Mouse (Mus musculus) limb, embryonic 12.5 days (tissue): ENCODE measurements around the gene Oxsm. TPM values are rescaled to one million over a fixed set of nuclear protein-coding genes. Genes with fewer than 3 reads are reported as not detected.

ENCODE experiments used
- ATAC-seq: fragments of 200-750 bp; cut with Nextera tagmentation; 2 replicates; pipeline ENCODE4 v1.8.0; 2017; ENCODE audit warnings: low read depth, moderate TSS enrichment; ENCODE audit not compliant: insufficient number of reproducible peaks, insufficient read depth, low FRiP score, low TSS enrichment
- H3K27ac ChIP-seq: fragments of 300-500 bp; sonication (generic); 2 replicates; pipeline ENCODE4 v1.5.1; 2016; ENCODE audit warnings: mild to moderate bottlenecking, moderate library complexity
- H3K27me3 ChIP-seq: fragments of 300-500 bp; sonication (generic); 2 replicates; pipeline ENCODE4 v1.6.1; 2016; ENCODE audit warnings: mild to moderate bottlenecking, moderate library complexity
- H3K36me3 ChIP-seq: fragments of 300-500 bp; sonication (generic); 2 replicates; pipeline ENCODE4 v1.6.1; 2016; ENCODE audit warnings: mild to moderate bottlenecking, moderate library complexity
- H3K4me1 ChIP-seq: fragments of 300-500 bp; sonication (generic); replicated peaks from 2 replicates; pipeline ENCODE4 v1.6.1; 2016
- H3K4me2 ChIP-seq: fragments of 300-500 bp; sonication (generic); 2 replicates; pipeline ENCODE4 v1.6.1; 2016; ENCODE audit warnings: mild to moderate bottlenecking, moderate library complexity
- H3K4me3 ChIP-seq: fragments of 300-500 bp; sonication (generic); replicated peaks from 2 replicates; pipeline ENCODE4 v1.5.1; 2016; ENCODE audit warnings: mild to moderate bottlenecking
- H3K9ac ChIP-seq: fragments of 300-500 bp; sonication (generic); replicated peaks from 2 replicates; pipeline ENCODE4 v1.6.1; 2016; ENCODE audit warnings: mild to moderate bottlenecking, moderate library complexity
- H3K9me3 ChIP-seq: fragments of 300-500 bp; sonication (generic); 2 replicates; pipeline ENCODE4 v1.6.1; 2016; ENCODE audit warnings: mild to moderate bottlenecking, moderate library complexity
- WGBS: fragments of 180-500 bp; shearing (Covaris S2); methylation state at CpG from one replicate; pipeline ENCODE4 v1.1.7; 2016; 5-methylcytosine and 5-hydroxymethylcytosine counted together
- polyA plus RNA-seq: library from polyadenylated mRNA; unstranded; fragments of >200 nt; fragmentation: Nextera tagmentation; extraction: Ambion mirVana; gene quantifications from 2 replicates; pipeline ENCODE4 v1.2.1, GENCODE M21; 2016

Gene Oxsm
- polyA plus RNA-seq, 1 experiment from 2014 or later, result 1.8 TPM

- no peak overlapping the region for H3K27ac ChIP-seq
- H3K4me1 ChIP-seq, result no peaks in the 10 kb centered on the region
- 86% methylated on average over 6 of the region's 6 CpGs for WGBS
- no peak overlapping the region for H3K9ac ChIP-seq
- ATAC-seq, result no peak
- H3K4me2 ChIP-seq, result no peak overlapping the region
- no peaks in the 10 kb centered on the region for H3K27me3 ChIP-seq
- H3K36me3 ChIP-seq, result peaks cover 27% of the 10 kb centered on the region
- no peaks in the 10 kb centered on the region for H3K9me3 ChIP-seq
- no peak overlapping the region for H3K4me3 ChIP-seq
Observed at GRCm38 (mm10) chr14:16260541-16260940, 10.9 kb upstream of the Oxsm start.

DNA sequence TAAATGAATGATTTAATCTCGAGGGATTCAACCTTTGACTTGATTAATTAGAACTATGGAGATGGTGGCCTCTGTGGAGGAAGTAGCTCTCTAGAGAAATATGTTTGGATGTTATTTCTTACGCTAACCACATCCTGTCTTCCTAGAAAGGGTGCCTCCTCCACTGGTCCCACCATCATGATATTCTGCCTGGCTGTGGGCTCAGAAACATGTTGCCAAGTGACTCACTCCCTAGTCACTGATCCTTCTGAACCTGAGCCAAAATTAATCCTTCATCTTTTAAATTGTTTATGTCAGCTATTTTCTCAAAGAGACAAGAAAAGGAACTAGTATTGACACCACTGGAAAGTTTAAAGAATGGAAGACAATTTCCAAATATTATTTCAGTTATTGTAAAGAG, 6.6 kb upstream of the Oxsm start:
- no peaks in the 10 kb centered on the region for H3K4me1 ChIP-seq
- no peaks in the 10 kb centered on the region for H3K27me3 ChIP-seq
- no peak for ATAC-seq
- no peak overlapping the region for H3K4me3 ChIP-seq
- no peak overlapping the region for H3K27ac ChIP-seq
- 87% methylated on average over 2 of the region's 2 CpGs for WGBS
- no peaks in the 10 kb centered on the region for H3K9me3 ChIP-seq
- no peak overlapping the region for H3K4me2 ChIP-seq
- peaks cover 33% of the 10 kb centered on the region for H3K36me3 ChIP-seq
- no peak overlapping the region for H3K9ac ChIP-seq

- no peak for ATAC-seq
- no peaks in the 10 kb centered on the region for H3K4me1 ChIP-seq
- no peak overlapping the region for H3K4me3 ChIP-seq
- H3K9ac ChIP-seq, result no peak overlapping the region
- WGBS, result 92% methylated on average over 3 of the region's 3 CpGs
- no peak overlapping the region for H3K4me2 ChIP-seq
- H3K27ac ChIP-seq, result no peak overlapping the region
- H3K27me3 ChIP-seq, result no peaks in the 10 kb centered on the region
- peaks cover 31% of the 10 kb centered on the region for H3K36me3 ChIP-seq
- H3K9me3 ChIP-seq, result no peaks in the 10 kb centered on the region
Observed at GRCm38 (mm10) chr14:16255745-16256144, 6.1 kb upstream of the Oxsm start.

- no peaks in the 10 kb centered on the region for H3K9me3 ChIP-seq
- H3K4me2 ChIP-seq, result peak overlapping the region; percentile 77
- H3K27me3 ChIP-seq, result no peaks in the 10 kb centered on the region
- 75% methylated on average over 3 of the region's 3 CpGs for WGBS
- H3K36me3 ChIP-seq, result peaks cover 8% of the 10 kb centered on the region
- peak overlapping the region; percentile 72 for H3K4me3 ChIP-seq
- peaks cover 6% of the 10 kb centered on the region for H3K4me1 ChIP-seq
- peak overlapping the region; percentile 89; the same call in 1 of the 2 replicates for H3K9ac ChIP-seq
- no peak overlapping the region for H3K27ac ChIP-seq
- no peak for ATAC-seq
Observed at GRCm38 (mm10) chr14:16250099-16250498, 491 bp upstream of the Oxsm start.

GRCm38 (mm10) chr14:16248603-16249157, 928 bp downstream of the Oxsm start:
- no peaks in the 10 kb centered on the region for H3K36me3 ChIP-seq
- peak overlapping the region; percentile 89 for H3K9ac ChIP-seq
- peak; percentile 41 for ATAC-seq
- no peaks in the 10 kb centered on the region for H3K27me3 ChIP-seq
- H3K4me3 ChIP-seq, result peak overlapping the region; percentile 72
- peak overlapping the region; percentile 77 for H3K4me2 ChIP-seq
- WGBS, result 18% methylated on average over 9 of the region's 9 CpGs
- peak overlapping the region; percentile 81 for H3K27ac ChIP-seq
- peaks cover 6% of the 10 kb centered on the region for H3K4me1 ChIP-seq
- no peaks in the 10 kb centered on the region for H3K9me3 ChIP-seq

DNA sequence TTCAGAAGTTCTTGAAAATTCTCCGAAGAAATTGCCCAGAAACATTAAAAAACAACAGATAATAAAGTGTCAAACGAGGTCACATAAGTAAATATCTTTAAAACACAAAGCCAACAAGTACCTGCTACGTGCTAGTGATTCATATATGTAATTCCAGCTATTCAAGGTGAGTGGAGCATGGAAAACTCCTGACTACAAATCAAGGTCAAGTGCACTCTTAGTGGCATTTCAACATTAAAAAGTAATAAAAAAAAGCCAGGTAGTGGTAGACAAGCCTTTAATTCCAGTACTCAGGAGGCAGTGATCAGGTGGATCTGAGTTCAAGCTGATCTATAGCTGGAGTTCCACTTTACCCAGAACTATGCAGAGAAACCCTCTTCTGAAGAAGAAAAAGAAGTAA, 1.5 kb downstream of the Oxsm start:
- Histone ChIP-seq H3K36me3 (no peaks in the 10 kb centered on the region), H3K9ac (no peak overlapping the region), H3K27me3 (no peaks in the 10 kb centered on the region), H3K4me3 (no peak overlapping the region), H3K9me3 (no peaks in the 10 kb centered on the region), H3K4me2 (peak overlapping the region; percentile 77), H3K27ac (no peak overlapping the region), H3K4me1 (peaks cover 6% of the 10 kb centered on the region)
- no peak for ATAC-seq
- WGBS, result 76% methylated on average over 3 of the region's 3 CpGs

- H3K4me2 ChIP-seq, result no peak overlapping the region
- no peaks in the 10 kb centered on the region for H3K36me3 ChIP-seq
- no peak for ATAC-seq
- 71% methylated on average over 2 of the region's 2 CpGs for WGBS
- peaks cover 6% of the 10 kb centered on the region for H3K4me1 ChIP-seq
- no peak overlapping the region for H3K4me3 ChIP-seq
- no peaks in the 10 kb centered on the region for H3K9me3 ChIP-seq
- no peak overlapping the region for H3K9ac ChIP-seq
- no peaks in the 10 kb centered on the region for H3K27me3 ChIP-seq
- H3K27ac ChIP-seq, result no peak overlapping the region
Observed at GRCm38 (mm10) chr14:16246340-16246912, 3.2 kb downstream of the Oxsm start.

GRCm38 (mm10) chr14:16245127-16245526, 4.5 kb downstream of the Oxsm start:
- 92% methylated on average over 1 of the region's 1 CpGs for WGBS
- H3K27ac ChIP-seq, result no peak overlapping the region
- no peak overlapping the region for H3K9ac ChIP-seq
- no peaks in the 10 kb centered on the region for H3K9me3 ChIP-seq
- no peaks in the 10 kb centered on the region for H3K27me3 ChIP-seq
- 0 out of 2 replicates have a peak, but pooled peaks cover 5% of the 10 kb centered on the region for H3K36me3 ChIP-seq
- no peak overlapping the region for H3K4me3 ChIP-seq
- H3K4me1 ChIP-seq, result peaks cover 4% of the 10 kb centered on the region
- ATAC-seq, result no peak
- no peak overlapping the region for H3K4me2 ChIP-seq

DNA sequence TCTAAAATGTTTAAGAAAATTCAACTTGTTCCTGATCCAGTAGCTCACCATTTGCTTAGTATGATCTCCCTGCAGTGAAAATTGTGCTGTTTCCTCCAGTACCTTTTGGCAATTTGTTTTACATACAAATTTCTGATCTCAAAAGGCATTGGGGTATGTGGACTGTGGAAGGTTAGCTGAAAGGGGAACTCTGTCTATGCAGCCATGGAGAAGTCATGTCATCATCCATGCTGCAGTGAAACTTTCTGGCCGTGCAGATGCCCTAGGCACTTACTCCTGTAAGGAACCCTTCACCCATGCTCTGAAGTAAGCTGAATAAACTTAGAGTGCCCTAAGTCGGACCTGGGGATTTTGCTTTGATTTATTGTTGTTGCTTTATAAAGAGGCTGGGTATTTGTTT, 5.2 kb downstream of the Oxsm start:
- no peak for ATAC-seq
- 66% methylated on average over 2 of the region's 2 CpGs for WGBS
- H3K9ac ChIP-seq, result no peak overlapping the region

GRCm38 (mm10) chr14:16243603-16244209, 5.9 kb downstream of the Oxsm start:
- peak overlapping the region; percentile 52 for H3K9ac ChIP-seq
- 0 out of 2 replicates have a peak, but pooled peaks cover 5% of the 10 kb centered on the region for H3K36me3 ChIP-seq
- peak overlapping the region; percentile 49 for H3K4me3 ChIP-seq
- no peaks in the 10 kb centered on the region for H3K9me3 ChIP-seq
- peak overlapping the region; percentile 66 for H3K4me2 ChIP-seq
- H3K27ac ChIP-seq, result 0 out of 2 replicates have a peak overlapping the region, but pooled peaks have one; percentile 59
- no peaks in the 10 kb centered on the region; the same call in 1 of the 2 replicates for H3K4me1 ChIP-seq
- H3K27me3 ChIP-seq, result no peaks in the 10 kb centered on the region
- no peak for ATAC-seq
- 22% methylated on average over 10 of the region's 10 CpGs for WGBS

More for the DNA sequence above, 5.2 kb downstream of the Oxsm start:
- no peaks in the 10 kb centered on the region; the same call in 1 of the 2 replicates for H3K4me1 ChIP-seq
- H3K27ac ChIP-seq, result no peak overlapping the region
- H3K4me3 ChIP-seq, result no peak overlapping the region
- 0 out of 2 replicates have a peak, but pooled peaks cover 5% of the 10 kb centered on the region for H3K36me3 ChIP-seq
- no peak overlapping the region for H3K4me2 ChIP-seq
- H3K9me3 ChIP-seq, result no peaks in the 10 kb centered on the region
- H3K27me3 ChIP-seq, result no peaks in the 10 kb centered on the region

DNA sequence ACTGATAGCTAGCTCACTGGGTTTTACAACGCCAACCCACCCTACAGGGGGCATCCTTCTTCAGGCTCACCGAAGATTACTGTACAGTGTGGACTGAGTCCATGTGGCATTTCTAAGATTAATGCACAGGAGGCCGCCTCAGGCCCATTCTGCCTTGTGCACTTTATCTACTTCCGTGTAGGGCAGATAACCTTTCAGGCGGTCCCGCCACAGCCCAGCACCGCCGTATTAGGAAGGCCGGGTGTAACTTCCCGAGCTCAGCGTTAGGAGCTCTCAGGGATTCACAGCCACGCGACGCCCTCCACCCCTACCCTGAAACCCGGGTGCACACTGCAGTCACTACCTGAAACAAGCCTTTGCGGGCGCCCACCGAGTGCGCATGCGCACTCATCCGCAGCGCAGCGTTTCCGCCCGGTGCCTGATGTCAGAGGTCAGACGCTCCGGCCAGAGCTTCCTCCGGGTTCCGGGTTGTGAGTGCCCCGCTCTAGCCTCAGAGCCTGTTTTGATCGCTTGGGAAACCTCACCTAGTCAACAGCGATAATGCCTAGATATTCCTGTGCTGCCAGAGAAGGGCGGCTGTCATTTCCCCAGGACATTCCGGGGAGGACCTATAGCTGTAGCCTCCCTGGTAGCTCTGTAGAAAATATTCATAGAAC, 6.5 kb downstream of the Oxsm start:
- H3K9me3 ChIP-seq, result no peaks in the 10 kb centered on the region
- WGBS, result 5% methylated on average over 34 of the region's 34 CpGs
- 0 out of 2 replicates have a peak overlapping the region, but pooled peaks have one; percentile 59 for H3K27ac ChIP-seq
- H3K36me3 ChIP-seq, result 0 out of 2 replicates have a peak, but pooled peaks cover 5% of the 10 kb centered on the region
- H3K4me1 ChIP-seq, result no peaks in the 10 kb centered on the region; the same call in 1 of the 2 replicates
- peak overlapping the region; percentile 49 for H3K4me3 ChIP-seq
- peak overlapping the region; percentile 52 for H3K9ac ChIP-seq
- H3K4me2 ChIP-seq, result peak overlapping the region; percentile 66
- H3K27me3 ChIP-seq, result no peaks in the 10 kb centered on the region
- peak; percentile 90 for ATAC-seq
